Mouse (Mus musculus) CH12.LX (cell line): ENCODE data around the gene Hmgcr. TPM values are rescaled to one million over a fixed set of nuclear protein-coding genes. Genes with fewer than 3 reads are reported as not detected.

ENCODE experiments used
- DNase-seq: peaks from one replicate; pipeline ENCODE4 v3.0.0-alpha.2; 2013; ENCODE audit errors: extremely low read depth
- H3K27ac ChIP-seq: 2 replicates; pipeline ENCODE4 v1.5.1; 2012; ENCODE audit warnings: low read depth, mild to moderate bottlenecking, control low read depth, moderate library complexity; ENCODE audit not compliant: insufficient read depth
- H3K27me3 ChIP-seq: replicated peaks from 2 replicates; pipeline ENCODE3; 2012; ENCODE audit warnings: inconsistent platforms
- H3K36me3 ChIP-seq, 2 experiments: replicated peaks in 1 of 2; 2 replicates each; pipeline versions ENCODE3 to v1.6.1; 2012; ENCODE audit warnings: inconsistent platforms in 1 of 2, low read length in 1 of 2, mild to moderate bottlenecking in 1 of 2, mixed read lengths in 1 of 2, moderate library complexity in 1 of 2; ENCODE audit not compliant: control insufficient read depth in 1 of 2, insufficient read depth in 1 of 2
- H3K4me1 ChIP-seq, 2 experiments: 2 replicates each; pipeline ENCODE4 v1.6.1; 2012; ENCODE audit warnings: inconsistent platforms in 1 of 2, moderate library complexity in 1 of 2; ENCODE audit not compliant: insufficient read depth in 2 of 2, control insufficient read depth in 1 of 2
- H3K4me2 ChIP-seq: 2 replicates; pipeline ENCODE4 v1.6.1; 2012; ENCODE audit warnings: low read depth, mild to moderate bottlenecking, control low read depth; ENCODE audit not compliant: poor library complexity, insufficient read depth, severe bottlenecking
- H3K4me3 ChIP-seq, 3 experiments: fragments of 150-350 bp in 1 of 3; sonication (generic) in 1 of 3; replicated peaks in 1 of 3; 2 replicates each; pipeline versions ENCODE3 to v1.5.1; 2011 to 2012; ENCODE audit warnings: low read depth in 2 of 3, low read length in 2 of 3, mild to moderate bottlenecking in 2 of 3, moderate library complexity in 2 of 3, control low read depth in 1 of 3, improper control_type of control experiment in 1 of 3, inconsistent platforms in 1 of 3, mixed read lengths in 1 of 3; ENCODE audit not compliant: poor library complexity in 1 of 3
- H3K79me2 ChIP-seq: replicated peaks from 2 replicates; pipeline ENCODE4 v1.6.1; 2012; ENCODE audit warnings: mild to moderate bottlenecking, moderate library complexity; ENCODE audit not compliant: control insufficient read depth, poor library complexity, insufficient read depth, severe bottlenecking; ENCODE audit errors: extremely low read depth
- H3K9ac ChIP-seq: 2 replicates; pipeline ENCODE4 v1.6.1; 2012; ENCODE audit warnings: low read depth, mild to moderate bottlenecking, control low read depth, moderate library complexity; ENCODE audit not compliant: insufficient read depth
- H3K9me3 ChIP-seq: replicated peaks from 2 replicates; pipeline ENCODE3; 2012; ENCODE audit warnings: low read length, inconsistent platforms, mixed read lengths
- CHD1 ChIP-seq: IDR thresholded peaks from 2 replicates; pipeline ENCODE4 v1.6.1; 2012; ENCODE audit warnings: low read depth, low read length, improper control_type of control experiment, inconsistent platforms
- E2F4 ChIP-seq: IDR thresholded peaks from 2 replicates; pipeline ENCODE4 v1.6.1; 2011; ENCODE audit warnings: low read depth, low read length, improper control_type of control experiment; ENCODE audit not compliant: insufficient replicate concordance
- ELF1 ChIP-seq: IDR thresholded peaks from 2 replicates; pipeline ENCODE4 v1.6.1; 2014; ENCODE audit warnings: low read depth, mild to moderate bottlenecking, inconsistent platforms, low read length, improper control_type of control experiment
- GABPA ChIP-seq: IDR thresholded peaks from 2 replicates; pipeline ENCODE4 v1.6.1; 2012; ENCODE audit warnings: low read depth, low read length, improper control_type of control experiment, inconsistent platforms; ENCODE audit not compliant: insufficient replicate concordance
- JUN ChIP-seq: IDR thresholded peaks from 2 replicates; pipeline ENCODE4 v1.6.1; 2011; ENCODE audit warnings: low read depth, mild to moderate bottlenecking, low read length, improper control_type of control experiment, moderate library complexity; ENCODE audit not compliant: insufficient read depth
- KAT2A ChIP-seq: IDR thresholded peaks from 2 replicates; pipeline ENCODE4 v1.6.1; 2012; ENCODE audit warnings: low read length, improper control_type of control experiment, inconsistent platforms; ENCODE audit not compliant: insufficient replicate concordance
- MAFK ChIP-seq: IDR thresholded peaks from 2 replicates; pipeline ENCODE4 v1.6.1; 2011; ENCODE audit warnings: low read length, improper control_type of control experiment; ENCODE audit not compliant: insufficient replicate concordance
- MAX ChIP-seq: IDR thresholded peaks from 2 replicates; pipeline ENCODE4 v1.6.1; 2011; ENCODE audit warnings: low read length, improper control_type of control experiment
- MXI1 ChIP-seq: IDR thresholded peaks from 2 replicates; pipeline ENCODE4 v1.6.1; 2011; ENCODE audit warnings: mild to moderate bottlenecking, low read depth, low read length, improper control_type of control experiment
- NRF1 ChIP-seq: IDR thresholded peaks from 2 replicates; pipeline ENCODE4 v1.6.1; 2014; ENCODE audit warnings: low read depth, mild to moderate bottlenecking, inconsistent platforms, low read length, improper control_type of control experiment, moderate library complexity
- PAX5 ChIP-seq: IDR thresholded peaks from 2 replicates; pipeline ENCODE4 v1.6.1; 2012; ENCODE audit warnings: low read length, inconsistent platforms, mixed read lengths
- POLR2AphosphoS2 ChIP-seq: IDR thresholded peaks from 2 replicates; pipeline ENCODE4 v1.6.1; 2011; ENCODE audit warnings: low read depth, low read length, improper control_type of control experiment
- RCOR1 ChIP-seq: conservative IDR thresholded peaks from 2 replicates; pipeline ENCODE4 v1.6.1; 2012; ENCODE audit warnings: low read depth, mild to moderate bottlenecking, inconsistent platforms, low read length, improper control_type of control experiment
- TBP ChIP-seq: conservative IDR thresholded peaks from 2 replicates; pipeline ENCODE4 v1.6.1; 2011; ENCODE audit warnings: low read depth, low read length, improper control_type of control experiment
- TCF12 ChIP-seq: IDR thresholded peaks from 2 replicates; pipeline ENCODE4 v1.6.1; 2014; ENCODE audit warnings: low read depth, mild to moderate bottlenecking, inconsistent platforms, low read length, improper control_type of control experiment
- UBTF ChIP-seq: IDR thresholded peaks from 2 replicates; pipeline ENCODE4 v1.6.1; 2012; ENCODE audit warnings: low read depth, mild to moderate bottlenecking, inconsistent platforms, low read length, improper control_type of control experiment, moderate library complexity
- USF1 ChIP-seq: IDR thresholded peaks from 2 replicates; pipeline ENCODE4 v1.6.1; 2014; ENCODE audit warnings: low read depth, mild to moderate bottlenecking, inconsistent platforms, low read length, improper control_type of control experiment
- ZMIZ1 ChIP-seq: IDR thresholded peaks from 2 replicates; pipeline ENCODE4 v1.6.1; 2012; ENCODE audit warnings: low read depth, mild to moderate bottlenecking, inconsistent platforms, low read length, improper control_type of control experiment
- dilution Hi-C: fragments of 300-500 bp; cut with MboI; formaldehyde crosslinking; loops from 2 replicates; pipeline ENCODE4 v1.14.3; 2020; ENCODE audit warnings: low sequenced_read_pairs; ENCODE audit not compliant: extremely low pct_unique_long_range_greater_than_20kb, extremely low pct_ligation_motif_present
- in situ Hi-C: fragments of 300-500 bp; cut with MboI; formaldehyde crosslinking; loops from 3 replicates; pipeline ENCODE4 v1.14.3; 2019; ENCODE audit warnings: low sequenced_read_pairs, low pct_ligation_motif_present, low pct_unique_long_range_greater_than_20kb, mixed read lengths
- polyA plus RNA-seq: library from polyadenylated mRNA; unstranded; fragments of >175 nt; gene quantifications from 2 replicates; pipeline ENCODE4 v1.2.1, GENCODE M21; 2012; ENCODE audit warnings: low read depth; ENCODE audit not compliant: insufficient read length
- total RNA-seq, 2 experiments: library from RNA; depleted of rRNA; stranded (reverse); fragments of 300-350 nt in 1 of 2; fragments of >200 nt in 1 of 2; gene quantifications; 2 replicates each; pipeline ENCODE4 v1.2.3; 2012 to 2014

Gene Hmgcr
- total and polyA plus RNA-seq, 3 experiments, result 71.6 to 118 (median 97.5) TPM

DNA sequence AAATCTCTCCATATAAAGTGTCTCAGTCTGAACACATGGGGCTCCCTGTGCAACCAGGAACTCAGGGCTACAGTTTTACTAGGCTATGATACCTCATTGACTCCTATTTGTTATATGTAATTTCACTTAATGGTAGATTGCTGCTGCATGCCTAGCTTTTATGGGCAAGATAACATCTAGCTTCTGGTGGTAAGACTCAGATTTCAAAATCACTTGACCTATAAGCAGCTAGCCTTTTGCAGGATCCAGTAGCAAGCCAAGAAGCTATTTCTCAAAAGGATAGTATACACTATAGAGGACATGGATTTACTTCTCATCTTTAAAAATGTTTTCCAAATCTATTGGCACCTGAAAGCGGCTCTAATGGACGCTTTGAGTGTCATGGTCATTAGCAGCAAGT lies 45.6 kb upstream of the Hmgcr start:
- H3K4me2 ChIP-seq, result no peak overlapping the region
- DNase-seq, result no peak
- no peaks in the 10 kb centered on the region for H3K36me3 ChIP-seq
- 0 out of 4 replicates have a peak, but pooled peaks cover 0 to 4% of the 10 kb centered on the region in 2 experiments for H3K4me1 ChIP-seq
- peaks cover 3% of the 10 kb centered on the region for H3K9me3 ChIP-seq
- no peak overlapping the region for H3K4me3 ChIP-seq
- in situ Hi-C loops (no loop called here), dilution Hi-C loops (no loop called here)
- no peaks in the 10 kb centered on the region for H3K27me3 ChIP-seq
- H3K79me2 ChIP-seq, result no peaks in the 10 kb centered on the region
- no peak overlapping the region for H3K9ac ChIP-seq
- no peak overlapping the region for H3K27ac ChIP-seq
- TF ChIP-seq ZMIZ1, result no peak
- TF ChIP-seq NRF1, result no peak
- no peak for TF ChIP-seq KAT2A
- TF ChIP-seq USF1, result no peak
- no peak for TF ChIP-seq JUN
- TF ChIP-seq TCF12, result no peak
- no peak for TF ChIP-seq E2F4

- H3K27ac ChIP-seq, result no peak overlapping the region
These were observed 38.8 kb upstream of the Hmgcr start for GRCm38 (mm10) chr13:96709269-96710233.

GRCm38 (mm10) chr13:96702567-96703278 lies 32.0 kb upstream of the Hmgcr start:
- H3K4me1 ChIP-seq, result peaks cover 0 to 20% of the 10 kb centered on the region in 2 experiments; a peak in 2 of 4 replicates
- H3K4me3 ChIP-seq, result no peak overlapping the region
- H3K27me3 ChIP-seq, result no peaks in the 10 kb centered on the region
- no peak for TF ChIP-seq KAT2A
- TF ChIP-seq JUN, result no peak
- TF ChIP-seq CHD1, result no peak
- TF ChIP-seq PAX5, result no peak
- TF ChIP-seq MAX, result no peak
- TF ChIP-seq GABPA, result no peak
- no peak for TF ChIP-seq NRF1
- TF ChIP-seq TBP, result no peak
- no peak for TF ChIP-seq MAFK
- TF ChIP-seq MXI1, result no peak
- no peak for TF ChIP-seq E2F4
- no peak for TF ChIP-seq UBTF
- no peak for TF ChIP-seq POLR2AphosphoS2
- TF ChIP-seq ZMIZ1, result no peak
- TF ChIP-seq ELF1, result no peak
- DNase-seq, result no peak
- H3K4me2 ChIP-seq, result no peak overlapping the region
- no peak overlapping the region for H3K27ac ChIP-seq
- no peaks in the 10 kb centered on the region for H3K79me2 ChIP-seq
- no peak overlapping the region for H3K9ac ChIP-seq
- H3K9me3 ChIP-seq, result no peaks in the 10 kb centered on the region
- in situ Hi-C loops (no loop called here), dilution Hi-C loops (no loop called here)
- H3K36me3 ChIP-seq, result peaks cover 0 to 2% of the 10 kb centered on the region in 2 experiments

More at GRCm38 (mm10) chr13:96709269-96710233, 38.8 kb upstream of the Hmgcr start:
- Histone ChIP-seq H3K27me3 (no peaks in the 10 kb centered on the region), H3K4me3 (no peak overlapping the region), H3K9ac (no peak overlapping the region), H3K9me3 (no peaks in the 10 kb centered on the region), H3K4me1 (no peaks in the 10 kb centered on the region), H3K4me2 (no peak overlapping the region), H3K79me2 (no peaks in the 10 kb centered on the region), H3K36me3 (no peaks in the 10 kb centered on the region)
- in situ Hi-C loops (no loop called here), dilution Hi-C loops (no loop called here)
- TF ChIP-seq NRF1, result no peak
- TF ChIP-seq RCOR1, result no peak
- no peak for DNase-seq
